8 mouse cellular contexts compared by ENCODE assay signal in the genomic region with DNA sequence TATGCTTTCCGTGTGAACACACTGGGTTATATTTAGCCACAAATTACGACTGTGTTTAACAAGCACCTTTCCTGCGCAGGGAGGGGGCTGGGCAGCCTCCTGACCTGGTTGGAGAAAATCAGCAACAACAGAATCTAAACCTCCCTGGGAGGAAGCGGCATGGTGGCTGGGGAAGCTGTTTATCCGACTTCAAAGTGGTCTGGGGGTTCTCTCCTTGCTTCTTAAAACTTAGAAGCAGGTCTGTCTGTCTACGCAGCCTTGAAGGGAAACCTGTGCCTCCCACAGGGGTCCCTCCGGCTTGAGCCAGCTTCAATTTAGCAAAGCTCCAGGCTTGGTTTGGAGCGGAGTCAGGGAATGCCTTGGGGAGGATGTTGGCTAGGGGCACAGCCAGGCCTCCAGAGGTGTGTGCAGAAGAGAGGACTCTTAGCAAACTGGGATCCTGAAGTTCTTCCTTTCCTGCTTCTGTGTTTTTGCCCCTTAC. TPM values are rescaled to one million over a fixed set of nuclear protein-coding genes. Genes with fewer than 3 reads are reported as not detected.
DNase-seq lines count a peak whose midpoint lies in the region; ATAC-seq lines count a peak whose summit lies in the region.

No protein-coding gene starts in this region.

- H3K9ac ChIP-seq in forebrain, embryonic 11.5 days (ENCODE audit: low read length) = peak overlapping the region; percentile 99
- H3K9ac ChIP-seq in hindbrain, embryonic 13.5 days = peak overlapping the region; percentile 100

- ATAC-seq in forebrain, embryonic 11.5 days (replicated peaks; ENCODE audit: low FRiP score) = no peak
- ATAC-seq in hindbrain, embryonic 13.5 days (ENCODE audit: low FRiP score) = no peak

- H3K4me3 ChIP-seq in forebrain, embryonic 11.5 days (ENCODE audit: low read depth, low read length) = no peak overlapping the region
- peak overlapping the region; percentile 95 for H3K4me3 ChIP-seq in hindbrain, embryonic 13.5 days
- H3K4me3 ChIP-seq in midbrain, embryonic 10.5 days = peak overlapping the region; percentile 98

- peak; percentile 25 to 31 for DNase-seq in layer of hippocampus, postnatal 10 days (ENCODE audit: low spot score in 2 of 2)
- no peak for DNase-seq in layer of hippocampus, adult 9-11 months
- DNase-seq in forebrain, embryonic 11.5 days (ENCODE audit: low spot score) = peak; percentile 58
- DNase-seq in midbrain, embryonic 10.5 days (ENCODE audit: low spot score) = no peak
- DNase-seq in left cerebral cortex, postnatal 14 days (ENCODE audit: low spot score in 2 of 2) = no peak
- no peak for DNase-seq in urinary bladder, adult 2 months (ENCODE audit: low spot score)
- no peak for DNase-seq in layer of hippocampus, postnatal 14 days (ENCODE audit: low spot score in 2 of 2)

- WGBS in forebrain, embryonic 11.5 days = 23% methylated on average over 8 of the region's 8 CpGs
- WGBS in hindbrain, embryonic 13.5 days = 38% methylated on average over 8 of the region's 8 CpGs
- WGBS in midbrain, embryonic 10.5 days = 13% methylated on average over 8 of the region's 8 CpGs

- peak overlapping the region; percentile 30; the same call in 1 of the 2 replicates for H3K4me2 ChIP-seq in forebrain, embryonic 11.5 days (ENCODE audit: low read depth, low read length, severe bottlenecking)
- peak overlapping the region; percentile 92 for H3K4me2 ChIP-seq in hindbrain, embryonic 13.5 days

- 0 out of 2 replicates have a peak overlapping the region, but pooled peaks have one; percentile 32 for H3K27ac ChIP-seq in forebrain, embryonic 11.5 days (ENCODE audit: low read depth, low read length)
- peak overlapping the region; percentile 100 for H3K27ac ChIP-seq in hindbrain, embryonic 13.5 days
- peak overlapping the region; percentile 100 for H3K27ac ChIP-seq in midbrain, embryonic 10.5 days (replicated peaks)

- H3K27me3 ChIP-seq in forebrain, embryonic 11.5 days (ENCODE audit: control insufficient read depth, insufficient read depth, low read length) = no peaks in the 10 kb centered on the region
- no peaks in the 10 kb centered on the region for H3K27me3 ChIP-seq in hindbrain, embryonic 13.5 days
- no peaks in the 10 kb centered on the region for H3K27me3 ChIP-seq in midbrain, embryonic 10.5 days (ENCODE audit: low read depth, poor library complexity, severe bottlenecking)

- H3K4me1 ChIP-seq in forebrain, embryonic 11.5 days (replicated peaks; ENCODE audit: control insufficient read depth, insufficient read depth, low read length) = peaks cover 58% of the 10 kb centered on the region
- peaks cover 80% of the 10 kb centered on the region for H3K4me1 ChIP-seq in hindbrain, embryonic 13.5 days (replicated peaks)
- H3K4me1 ChIP-seq in midbrain, embryonic 10.5 days = peaks cover 92% of the 10 kb centered on the region

- H3K36me3 ChIP-seq in forebrain, embryonic 11.5 days (ENCODE audit: control insufficient read depth, insufficient read depth, low read length) = no peaks in the 10 kb centered on the region; the same call in 1 of the 2 replicates
- no peaks in the 10 kb centered on the region for H3K36me3 ChIP-seq in hindbrain, embryonic 13.5 days
- peaks cover 3% of the 10 kb centered on the region; the same call in 1 of the 2 replicates for H3K36me3 ChIP-seq in midbrain, embryonic 10.5 days

- intact Hi-C loops in left cerebral cortex, postnatal 14 days (cut with DNase I) = no loop called here

- H3K9me3 ChIP-seq in forebrain, embryonic 11.5 days (ENCODE audit: control insufficient read depth, low read length) = no peaks in the 10 kb centered on the region
- no peaks in the 10 kb centered on the region for H3K9me3 ChIP-seq in hindbrain, embryonic 13.5 days
- H3K9me3 ChIP-seq in midbrain, embryonic 10.5 days (replicated peaks) = no peaks in the 10 kb centered on the region

RNA-seq across cellular contexts. Expression of gene Bahcc1, which starts 5.1 kb away (rescaled TPM):
- 10 to 100 TPM; 21.9 to 26.0 TPM for total RNA-seq in layer of hippocampus, postnatal 10 days (2021)
- 25.2 and 30.3 TPM in 2 replicates for polyA plus RNA-seq in forebrain, embryonic 11.5 days (2014; fragmentation: Nextera tagmentation; extraction: Ambion mirVana)
- 13.6 and 17.0 TPM in 2 replicates for polyA plus RNA-seq in hindbrain, embryonic 13.5 days (2015; fragmentation: Nextera tagmentation; extraction: Ambion mirVana)
- polyA plus RNA-seq in midbrain, embryonic 10.5 days (2016; fragmentation: Nextera tagmentation; extraction: Ambion mirVana) = 14.3 and 16.6 TPM in 2 replicates
- total RNA-seq in left cerebral cortex, postnatal 14 days (2021) = 10 to 100 TPM; 16.4 to 17.6 TPM
- 4.3 and 8.2 TPM in 2 replicates for polyA plus RNA-seq in urinary bladder, adult 2 months (2012; rRNA removed)
- 10 to 100 TPM; 20.3 to 20.7 TPM for total RNA-seq in layer of hippocampus, postnatal 14 days (2021)

Comparison
In these comparisons a context has a peak if more than half of its experiments do, and no peak if none do; other contexts are left out.
1. DNase-seq: peak in layer of hippocampus, postnatal 10 days (2 of 2) and forebrain, embryonic 11.5 days (single experiment); none in layer of hippocampus, adult 9-11 months (single experiment), midbrain, embryonic 10.5 days (single experiment), left cerebral cortex, postnatal 14 days (0 of 2), urinary bladder, adult 2 months (single experiment) and layer of hippocampus, postnatal 14 days (0 of 2).
2. H3K27ac ChIP-seq: peak in every context shown above with its lines; median percentile 100 in hindbrain, embryonic 13.5 days; 100 in midbrain, embryonic 10.5 days; 32 in forebrain, embryonic 11.5 days.